Mouse (Mus musculus): ENCODE measurements at regions not wholly inside any gene's neighbourhood (a gene's known extent, or its start where the extent isn't known, plus 50 kb on each side); places are given as distances from the start of the nearest gene placed in this dataset.

- peak; percentile 1 for DNase-seq (ENCODE audit: low spot score)
Observed at GRCm38 (mm10) chr14:80901346-80901745, 917.5 kb downstream of the Olfm4 start.

DNA sequence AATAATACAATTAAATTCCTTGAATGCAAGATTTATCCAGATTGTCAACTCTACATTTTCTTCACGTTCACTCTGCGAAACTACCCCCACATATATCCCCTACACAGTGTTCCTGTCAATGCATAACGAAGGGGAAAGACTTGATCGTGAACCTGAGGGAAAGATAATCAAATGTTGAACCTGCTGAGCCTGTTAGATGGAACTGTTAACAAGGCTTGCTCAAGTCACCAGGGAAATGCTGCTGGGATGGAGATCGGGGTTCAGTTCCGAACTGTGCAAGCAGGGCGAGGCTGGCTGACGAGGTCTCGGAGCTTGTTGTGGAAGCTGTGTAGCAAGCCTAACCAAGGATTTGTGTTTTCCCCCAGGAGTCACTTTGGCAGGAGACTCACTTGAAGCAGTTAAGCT is 917.9 kb downstream of the Olfm4 start:
- DNase-seq (ENCODE audit: low spot score), result no peak

DNA sequence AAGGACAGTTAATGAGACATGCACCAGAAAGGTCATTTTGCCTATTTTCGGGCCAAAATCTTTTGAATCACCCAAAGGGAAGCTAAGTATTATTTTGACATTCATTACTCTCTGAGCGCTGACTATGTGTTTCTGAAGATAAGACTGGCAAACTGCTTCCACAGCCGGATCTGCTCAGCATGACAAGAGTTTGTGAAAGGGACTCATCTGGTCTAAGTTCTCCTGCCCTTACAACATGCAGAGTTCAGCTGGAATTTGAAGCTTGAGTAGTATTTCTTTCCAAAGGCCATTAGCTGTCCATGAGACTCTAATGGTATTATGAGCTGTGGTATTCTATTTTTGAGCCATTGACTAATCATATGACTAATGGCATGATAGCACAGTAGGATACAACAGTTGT is 932.1 kb downstream of the Olfm4 start:
- no peak for DNase-seq (ENCODE audit: low spot score)

GRCm38 (mm10) chr14:80923732-80924131 is 939.9 kb downstream of the Olfm4 start:
- no peak for DNase-seq (ENCODE audit: low spot score)

- DNase-seq (ENCODE audit: low spot score), result no peak
Observed at GRCm38 (mm10) chr14:80959966-80960365, 976.1 kb downstream of the Olfm4 start.

DNA sequence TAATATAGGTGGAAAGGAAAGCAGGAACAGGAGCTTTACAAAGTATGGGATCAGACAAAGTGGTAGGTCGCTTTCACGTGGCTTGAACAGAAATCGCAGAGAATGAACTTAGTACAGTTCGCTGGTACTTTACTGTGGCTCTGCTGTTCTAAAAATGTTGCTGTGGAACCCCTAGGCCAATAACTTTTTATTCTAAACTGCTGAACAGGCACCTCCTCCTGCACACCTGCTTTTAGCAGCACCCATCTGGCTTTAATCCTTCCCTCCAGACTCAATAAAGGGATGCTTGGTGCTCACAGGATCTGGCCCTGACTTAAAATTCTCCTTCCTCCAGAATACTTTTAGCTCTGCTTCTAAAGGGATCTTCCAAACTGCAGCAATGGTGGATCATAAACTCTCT is 991.9 kb downstream of the Olfm4 start:
- DNase-seq (ENCODE audit: low spot score), result no peak

DNA sequence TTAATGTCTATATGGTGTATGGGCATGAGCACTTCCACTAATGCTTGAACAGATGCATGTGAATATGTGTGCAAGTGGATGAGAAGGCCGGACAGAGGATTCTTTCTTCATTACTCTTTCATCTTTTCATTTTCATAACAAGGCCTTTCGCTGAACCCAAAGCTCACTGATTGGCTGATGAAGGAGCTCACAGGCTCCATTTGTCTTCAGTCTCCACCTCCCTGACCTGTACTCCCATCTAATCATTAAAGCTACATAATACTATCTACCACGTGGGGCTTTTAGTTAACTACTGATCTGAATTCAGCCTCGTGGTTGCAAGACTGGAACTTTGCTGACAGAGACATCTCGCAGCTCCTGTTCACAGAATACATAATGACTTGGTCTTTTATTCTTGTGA is 992.8 kb downstream of the Olfm4 start:
- peak; percentile 15 for DNase-seq (ENCODE audit: low spot score)

- DNase-seq (ENCODE audit: low spot score), result peak; percentile 22
Observed at GRCm38 (mm10) chr14:80979475-80979874, 995.6 kb downstream of the Olfm4 start.

DNA sequence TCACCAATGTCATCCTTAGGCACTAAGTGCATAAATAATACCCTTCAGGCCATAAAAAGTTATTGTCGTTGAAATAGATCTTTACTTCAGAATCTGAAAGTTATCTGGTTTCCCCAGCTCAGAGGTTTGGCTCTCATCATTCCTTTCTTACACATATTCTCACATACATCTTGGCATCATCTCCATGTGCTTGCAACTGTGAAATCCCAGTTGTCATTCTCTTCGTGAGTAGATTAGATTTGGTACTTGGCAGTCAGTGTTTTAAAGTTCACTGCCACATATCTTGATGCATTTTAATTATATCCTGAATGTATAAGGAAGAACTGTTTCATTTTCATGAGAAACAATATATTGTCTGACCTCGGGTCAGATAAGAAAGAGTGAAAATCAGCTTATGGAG is 1006.3 kb downstream of the Olfm4 start:
- DNase-seq (ENCODE audit: low spot score), result no peak

DNA sequence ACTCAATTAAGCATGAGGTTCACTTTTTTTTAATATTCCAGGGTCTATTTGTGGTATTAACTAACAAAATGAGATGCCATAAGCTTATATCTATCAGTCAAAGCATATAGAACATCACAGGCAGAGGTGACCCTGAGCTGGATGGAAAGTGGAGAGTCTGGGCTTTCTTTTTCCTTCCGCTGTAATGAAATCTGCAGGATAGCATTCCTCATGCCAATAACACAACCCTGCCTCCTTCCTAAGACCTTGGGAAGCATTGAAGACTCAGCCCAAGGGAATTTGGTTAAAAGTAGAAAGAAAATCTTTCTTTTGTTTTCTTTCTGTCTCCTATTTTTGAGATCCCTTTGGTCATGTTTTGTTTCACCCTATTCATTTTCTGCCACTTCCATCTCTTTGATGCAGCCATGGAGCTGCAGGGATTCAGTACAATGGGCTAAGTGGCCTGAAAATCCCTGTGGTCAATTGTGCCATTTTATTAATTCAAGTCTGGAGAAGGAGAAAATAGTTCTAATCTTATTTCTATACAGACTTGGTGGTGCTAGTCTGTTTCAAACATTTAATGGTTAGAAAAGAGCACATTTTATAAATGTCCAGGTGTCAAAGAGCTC is 1006.9 kb downstream of the Olfm4 start:
- no peak for DNase-seq (ENCODE audit: low spot score)

DNA sequence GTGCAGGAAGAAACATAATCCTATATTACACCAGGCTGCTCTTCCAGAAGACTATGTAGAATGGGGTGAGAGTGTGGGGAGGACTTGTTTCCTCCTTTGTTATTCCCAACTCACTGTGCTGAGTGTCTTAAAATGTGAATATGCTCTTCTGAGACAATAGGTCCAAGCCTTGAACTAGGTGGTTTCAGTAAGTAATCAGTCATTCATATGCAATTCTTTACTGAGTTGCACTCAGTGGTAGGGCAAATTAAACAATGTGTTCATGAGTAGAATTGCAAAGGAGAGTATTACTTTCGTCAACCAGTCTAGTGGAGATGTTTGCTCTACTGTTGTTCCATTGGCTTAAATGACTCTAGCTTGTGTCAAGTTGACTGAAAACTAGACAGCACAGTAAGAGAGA is 1015.1 kb downstream of the Olfm4 start:
- DNase-seq (ENCODE audit: low spot score), result no peak

GRCm38 (mm10) chr14:81013208-81013607 is 1029.3 kb downstream of the Olfm4 start:
- no peak for DNase-seq (ENCODE audit: low spot score)

DNA sequence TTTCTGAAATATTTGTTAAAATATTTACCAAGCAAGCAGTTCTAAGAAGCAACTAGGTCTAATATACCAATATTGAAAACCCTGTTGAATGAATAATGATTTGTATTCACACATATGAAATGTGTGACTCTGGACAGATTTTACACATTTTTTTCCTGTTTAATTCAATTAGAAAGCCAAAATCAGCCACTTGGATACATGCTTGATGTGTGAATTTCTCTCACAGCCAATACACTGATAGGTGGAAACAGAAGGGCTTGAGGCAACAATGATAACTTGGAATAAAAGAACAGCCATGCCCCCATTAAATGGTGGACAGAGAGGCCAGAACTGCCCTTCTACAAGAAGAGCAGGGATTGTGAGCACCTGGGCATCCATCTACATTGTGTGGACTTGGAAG is 1047.6 kb downstream of the Olfm4 start:
- no peak for DNase-seq (ENCODE audit: low spot score)

DNA sequence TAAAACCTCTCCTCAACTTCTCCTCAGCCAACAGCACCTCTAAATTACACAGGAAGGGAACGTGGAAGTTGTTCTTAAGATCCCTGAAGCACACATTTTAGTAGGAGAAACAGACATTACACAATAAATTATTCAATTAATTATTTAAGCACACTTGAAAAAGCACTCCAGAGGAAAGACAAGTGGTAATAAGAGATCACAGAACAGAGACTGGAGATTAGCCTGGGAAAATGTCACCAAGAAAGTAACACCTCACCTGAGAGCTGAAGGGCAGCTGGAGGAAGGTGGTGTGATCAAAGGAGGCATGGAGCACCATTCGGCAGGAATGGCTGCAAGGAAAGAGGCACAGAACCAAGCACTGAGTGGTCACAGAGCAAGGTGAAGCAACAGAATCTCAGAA is 1053.8 kb downstream of the Olfm4 start:
- DNase-seq (ENCODE audit: low spot score), result no peak

- DNase-seq (ENCODE audit: low spot score), result no peak
Observed at GRCm38 (mm10) chr14:81038045-81038444, 1054.2 kb downstream of the Olfm4 start.
